ENCODE assay signal across 30 mouse cellular contexts in the genomic region with DNA sequence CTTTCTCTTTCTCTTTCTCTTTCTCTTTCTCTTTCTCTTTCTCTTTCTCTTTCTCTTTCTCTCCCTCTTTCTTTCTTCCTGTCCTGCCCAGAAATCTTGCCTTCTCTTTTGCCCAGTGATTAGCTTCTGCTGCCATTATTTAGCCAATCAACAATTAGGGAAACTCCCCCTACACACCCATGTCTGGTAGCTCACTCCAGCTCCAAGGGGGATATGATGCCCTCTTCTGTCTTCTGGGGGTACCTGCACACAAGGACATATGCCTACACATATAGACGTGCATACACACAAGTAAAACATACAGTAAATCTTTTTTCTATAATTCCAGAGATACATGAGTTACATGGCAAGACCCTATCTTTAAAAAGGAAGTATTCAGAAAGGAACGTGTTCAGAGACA.
DNase-seq lines count a peak whose midpoint lies in the region; ATAC-seq and TF ChIP-seq lines count a peak whose summit lies in the region.
"Had no signal": no experiment of that assay in that cellular context is flagged by ENCODE, and none has a peak within 500 bp of the region (broad histone marks: within the 10 kb centered on the region; RNA-seq: fewer than 3 reads in every experiment).

No protein-coding gene starts in this region.

- no peak overlapping the region for H3K9ac ChIP-seq in ES-Bruce4 (ENCODE audit: low read depth, poor library complexity, severe bottlenecking)
- no peak overlapping the region for H3K9ac ChIP-seq in hindbrain, embryonic 12.5 days
- H3K9ac ChIP-seq: embryonic facial prominence, embryonic 13.5 days; forebrain, embryonic 12.5 days; forebrain, embryonic 15.5 days; heart, embryonic 13.5 days; hindbrain, embryonic 15.5 days; intestine, embryonic 15.5 days had no signal

- DNase-seq in 416B (ENCODE audit: low read depth) (peak; percentile 17), NIH3T3 (ENCODE audit: low read depth) (peak; percentile 8)
- DNase-seq in CD4-positive helper T cell, adult 2 months (ENCODE audit: low read depth, low spot score): peak; percentile 14
- no peak for DNase-seq in yolk sac, embryonic 10.5 days (ENCODE audit: low spot score)
- DNase-seq in gastrocnemius, postnatal 36 days: no peak
- no peak for DNase-seq in left cerebral cortex, adult 8-10 months (ENCODE audit: low spot score in 2 of 2)
- DNase-seq: adrenal gland, adult 2 months; adrenal gland, postnatal 14 days; cerebellum, adult 11 months; cerebellum, adult 8-10 months; cerebellum, postnatal 10 days; cerebellum, postnatal 36 days; embryo, embryonic 11 days; gastrocnemius, postnatal 10 days; heart, adult 18-20 months; heart, postnatal 14 days; heart, postnatal 4 days; kidney, adult 11 months; kidney, adult 8-10 months had no signal

- intact Hi-C loops in gastrocnemius, postnatal 36 days (cut with DNase I): no loop called here

- no peak for TF ChIP-seq EP300 in ES-Bruce4 (IDR thresholded peaks at IDR 0.05; ENCODE audit: insufficient read depth, low read depth, low read length)

- no peak overlapping the region for H3K27ac ChIP-seq in ES-Bruce4 (ENCODE audit: insufficient read depth, low read length)
- H3K27ac ChIP-seq in hindbrain, embryonic 12.5 days: no peak overlapping the region
- H3K27ac ChIP-seq: embryonic facial prominence, embryonic 10.5 days; embryonic facial prominence, embryonic 13.5 days; forebrain, embryonic 12.5 days; forebrain, embryonic 15.5 days; heart, embryonic 13.5 days; hindbrain, embryonic 15.5 days; intestine, embryonic 15.5 days had no signal

- H3K36me3 ChIP-seq in ES-Bruce4 (ENCODE audit: control insufficient read depth, insufficient read depth, low read length, poor library complexity, severe bottlenecking): no peaks in the 10 kb centered on the region
- no peaks in the 10 kb centered on the region for H3K36me3 ChIP-seq in hindbrain, embryonic 12.5 days
- H3K36me3 ChIP-seq: embryonic facial prominence, embryonic 10.5 days; embryonic facial prominence, embryonic 13.5 days; forebrain, embryonic 12.5 days; forebrain, embryonic 15.5 days; G1E; heart, embryonic 13.5 days; hindbrain, embryonic 15.5 days; intestine, embryonic 15.5 days had no signal

- no peak overlapping the region for H3K4me3 ChIP-seq in ES-Bruce4 (ENCODE audit: low read depth, low read length)
- H3K4me3 ChIP-seq in hindbrain, embryonic 12.5 days: no peak overlapping the region
- H3K4me3 ChIP-seq: embryonic facial prominence, embryonic 10.5 days; embryonic facial prominence, embryonic 13.5 days; erythroblast, embryonic 14.5 days; forebrain, embryonic 12.5 days; forebrain, embryonic 15.5 days; heart, embryonic 13.5 days; hindbrain, embryonic 15.5 days; intestine, embryonic 15.5 days had no signal

- H3K4me2 ChIP-seq in hindbrain, embryonic 12.5 days (replicated peaks): no peak overlapping the region
- H3K4me2 ChIP-seq: embryonic facial prominence, embryonic 13.5 days; forebrain, embryonic 12.5 days; forebrain, embryonic 15.5 days; heart, embryonic 13.5 days; hindbrain, embryonic 15.5 days; intestine, embryonic 15.5 days had no signal

- H3K4me1 ChIP-seq in ES-Bruce4 (ENCODE audit: control insufficient read depth, insufficient read depth, low read length): no peaks in the 10 kb centered on the region
- no peaks in the 10 kb centered on the region for H3K4me1 ChIP-seq in hindbrain, embryonic 12.5 days
- H3K4me1 ChIP-seq: embryonic facial prominence, embryonic 10.5 days; embryonic facial prominence, embryonic 13.5 days; forebrain, embryonic 12.5 days; forebrain, embryonic 15.5 days; heart, embryonic 13.5 days; hindbrain, embryonic 15.5 days; intestine, embryonic 15.5 days had no signal

- no peak for TF ChIP-seq POLR2A in ES-Bruce4 (IDR thresholded peaks at IDR 0.05; ENCODE audit: insufficient read depth, low read length)

- peak; percentile 13 for TF ChIP-seq CTCF in ES-Bruce4 (IDR thresholded peaks at IDR 0.05; ENCODE audit: low read depth, low read length)

- 74% methylated on average over 2 of the region's 2 CpGs for WGBS in hindbrain, embryonic 12.5 days

- H3K9me3 ChIP-seq in ES-Bruce4 (replicated peaks; ENCODE audit: control insufficient read depth, insufficient read depth, low read length, poor library complexity, severe bottlenecking): no peaks in the 10 kb centered on the region
- H3K9me3 ChIP-seq in hindbrain, embryonic 12.5 days (replicated peaks): no peaks in the 10 kb centered on the region
- H3K9me3 ChIP-seq: embryonic facial prominence, embryonic 10.5 days; forebrain, embryonic 12.5 days; forebrain, embryonic 15.5 days; G1E; heart, embryonic 13.5 days; hindbrain, embryonic 15.5 days; intestine, embryonic 15.5 days had no signal

- no peak for ATAC-seq in hindbrain, embryonic 12.5 days (ENCODE audit: low FRiP score)
- ATAC-seq: forebrain, embryonic 15.5 days; intestine, embryonic 15.5 days had no signal

- 0 out of 2 replicates have a peak, but pooled peaks cover 6% of the 10 kb centered on the region for H3K27me3 ChIP-seq in ES-Bruce4 (ENCODE audit: control insufficient read depth, insufficient read depth, low read length, poor library complexity, severe bottlenecking)
- H3K27me3 ChIP-seq in hindbrain, embryonic 12.5 days: no peaks in the 10 kb centered on the region
- H3K27me3 ChIP-seq: embryonic facial prominence, embryonic 13.5 days; forebrain, embryonic 15.5 days; heart, embryonic 13.5 days; intestine, embryonic 15.5 days had no signal

Comparison
In these comparisons a context has a peak if more than half of its experiments do, and no peak if none do; other contexts are left out.
1. DNase-seq: peak in 416B (single experiment), CD4-positive helper T cell, adult 2 months (single experiment) and NIH3T3 (single experiment); none in yolk sac, embryonic 10.5 days (single experiment), gastrocnemius, postnatal 36 days (0 of 2) and left cerebral cortex, adult 8-10 months (0 of 2).